18 mouse cellular contexts compared by ENCODE assay signal in genomic region chr3:89328623-89329022, GRCm38 (mm10). TPM values are rescaled to one million over a fixed set of nuclear protein-coding genes. Genes with fewer than 3 reads are reported as not detected.
DNase-seq lines count a peak whose midpoint lies in the region; ATAC-seq and TF ChIP-seq lines count a peak whose summit lies in the region.
"Had no signal": no experiment of that assay in that cellular context is flagged by ENCODE, and none has a peak within 500 bp of the region (broad histone marks: within the 10 kb centered on the region; RNA-seq: fewer than 3 reads in every experiment).

No protein-coding gene starts in this region.

- H3K4me1 ChIP-seq in intestine, embryonic 14.5 days (replicated peaks; ENCODE audit: control insufficient read depth, insufficient read depth, low read length), result peaks cover 10% of the 10 kb centered on the region
- no peaks in the 10 kb centered on the region for H3K4me1 ChIP-seq in intestine, postnatal 0 days (replicated peaks; ENCODE audit: control insufficient read depth, insufficient read depth, low read length)
- peaks cover 65% of the 10 kb centered on the region for H3K4me1 ChIP-seq in limb, embryonic 10.5 days

- H3K27me3 ChIP-seq in intestine, embryonic 14.5 days (replicated peaks; ENCODE audit: control insufficient read depth, insufficient read depth, low read length), result no peaks in the 10 kb centered on the region
- H3K27me3 ChIP-seq in intestine, postnatal 0 days (replicated peaks; ENCODE audit: control insufficient read depth, insufficient read depth, low read length), result no peaks in the 10 kb centered on the region
- peaks cover 6% of the 10 kb centered on the region; the same call in 1 of the 2 replicates for H3K27me3 ChIP-seq in limb, embryonic 10.5 days (ENCODE audit: low read depth, poor library complexity, severe bottlenecking)

- 0 out of 2 replicates have a peak, but pooled peaks have one; percentile 13 for ATAC-seq in intestine, embryonic 14.5 days (replicated peaks; ENCODE audit: low FRiP score, low TSS enrichment, low read depth)
- no peak for ATAC-seq in intestine, postnatal 0 days
- no peak for ATAC-seq in CD4-positive, CD25-positive, alpha-beta regulatory T cell, adult 4 months

- no peak overlapping the region for H3K9ac ChIP-seq in intestine, embryonic 14.5 days (ENCODE audit: low read length)
- H3K9ac ChIP-seq in intestine, postnatal 0 days (ENCODE audit: low read depth, low read length), result no peak overlapping the region
- H3K9ac ChIP-seq: forebrain, embryonic 12.5 days had no signal

- no peak overlapping the region for H3K4me3 ChIP-seq in intestine, embryonic 14.5 days (ENCODE audit: low read depth, low read length)
- H3K4me3 ChIP-seq in intestine, postnatal 0 days (ENCODE audit: low read depth, low read length), result no peak overlapping the region
- H3K4me3 ChIP-seq in limb, embryonic 10.5 days, result no peak overlapping the region
- H3K4me3 ChIP-seq: forebrain, embryonic 12.5 days; myocyte had no signal

- intact Hi-C loops in gastrocnemius, postnatal 14 days (cut with DNase I; ENCODE audit: low total_unique reads), result no loop called here

- peaks cover 9% of the 10 kb centered on the region for H3K36me3 ChIP-seq in intestine, embryonic 14.5 days (ENCODE audit: control insufficient read depth, insufficient read depth, low read length)
- H3K36me3 ChIP-seq in intestine, postnatal 0 days (ENCODE audit: control insufficient read depth, insufficient read depth), result peaks cover 5% of the 10 kb centered on the region
- peaks cover 14% of the 10 kb centered on the region for H3K36me3 ChIP-seq in limb, embryonic 10.5 days

- no peak overlapping the region for H3K4me2 ChIP-seq in intestine, embryonic 14.5 days (ENCODE audit: low read length)
- no peak overlapping the region for H3K4me2 ChIP-seq in intestine, postnatal 0 days (replicated peaks; ENCODE audit: low read depth)
- H3K4me2 ChIP-seq: forebrain, embryonic 12.5 days; liver, embryonic 11.5 days had no signal

- no peak for TF ChIP-seq CTCF in intestine, postnatal 0 days (IDR thresholded peaks at IDR 0.05; ENCODE audit: low read depth)

- DNase-seq in intestine, embryonic 14.5 days (ENCODE audit: low spot score), result no peak
- DNase-seq in ES-CJ7 (ENCODE audit: low read depth, low spot score), result peak; percentile 79
- DNase-seq in R1 (ENCODE audit: low read depth, low spot score), result peak; percentile 61
- DNase-seq in limb, embryonic 10.5 days (ENCODE audit: low spot score), result no peak
- DNase-seq in gastrocnemius, postnatal 14 days, result no peak
- DNase-seq: adrenal gland, adult 2 months; cerebellum, postnatal 36 days; layer of hippocampus, postnatal 36 days; spleen, adult 18-20 months had no signal

- no peak overlapping the region for H3K27ac ChIP-seq in intestine, embryonic 14.5 days (ENCODE audit: low read depth)
- no peak overlapping the region for H3K27ac ChIP-seq in intestine, postnatal 0 days (ENCODE audit: low read depth, low read length)
- peak overlapping the region; percentile 19; the same call in 1 of the 2 replicates for H3K27ac ChIP-seq in limb, embryonic 10.5 days
- H3K27ac ChIP-seq: forebrain, embryonic 12.5 days; macrophage had no signal

- H3K9me3 ChIP-seq in intestine, embryonic 14.5 days (ENCODE audit: control insufficient read depth, low read length), result no peaks in the 10 kb centered on the region
- H3K9me3 ChIP-seq in intestine, postnatal 0 days (ENCODE audit: control insufficient read depth), result no peaks in the 10 kb centered on the region
- H3K9me3 ChIP-seq in limb, embryonic 10.5 days (replicated peaks), result no peaks in the 10 kb centered on the region
- H3K9me3 ChIP-seq: forebrain, embryonic 12.5 days had no signal

- 7% methylated on average over 4 of the region's 4 CpGs for WGBS in intestine, embryonic 14.5 days
- 14% methylated on average over 4 of the region's 4 CpGs for WGBS in intestine, postnatal 0 days
- 13% methylated on average over 4 of the region's 4 CpGs for WGBS in limb, embryonic 10.5 days

RNA-seq across cellular contexts. Expression of gene Efna3, which starts 5.9 kb away (rescaled TPM):
- polyA plus RNA-seq in intestine, embryonic 14.5 days (2014; fragmentation: Nextera tagmentation; extraction: Ambion mirVana), result 13.2 and 15.3 TPM in 2 replicates
- 1.4 and 1.6 TPM in 2 replicates for polyA plus RNA-seq in intestine, postnatal 0 days (2015; fragmentation: Nextera tagmentation; extraction: Ambion mirVana)
- 13.2 and 18.4 TPM in 2 replicates for polyA plus RNA-seq in limb, embryonic 10.5 days (2016; fragmentation: Nextera tagmentation; extraction: Ambion mirVana)
- not detected for total RNA-seq in gastrocnemius, postnatal 14 days (2021)
- not detected for polyA plus RNA-seq in CD4-positive, CD25-positive, alpha-beta regulatory T cell, adult 4 months (2017; shearing (Covaris generic))
- total RNA-seq: gastrocnemius, postnatal 4 days had no signal
- polyA plus RNA-seq: macrophage had no signal

RNA-seq across cellular contexts. Expression of gene Efna4, which starts 9.2 kb away (rescaled TPM):
- 20.6 and 22.2 TPM in 2 replicates for polyA plus RNA-seq in intestine, embryonic 14.5 days (2014; fragmentation: Nextera tagmentation; extraction: Ambion mirVana)
- polyA plus RNA-seq in intestine, postnatal 0 days (2015; fragmentation: Nextera tagmentation; extraction: Ambion mirVana), result 5.1 and 5.3 TPM in 2 replicates
- polyA plus RNA-seq in limb, embryonic 10.5 days (2016; fragmentation: Nextera tagmentation; extraction: Ambion mirVana), result 47.4 and 53.4 TPM in 2 replicates
- under 1 TPM; 0.42 to 0.80 TPM for total RNA-seq in gastrocnemius, postnatal 14 days (2021)
- polyA plus RNA-seq in CD4-positive, CD25-positive, alpha-beta regulatory T cell, adult 4 months (2017; shearing (Covaris generic)), result not detected
- polyA plus RNA-seq: macrophage had no signal

RNA-seq across cellular contexts. Expression of gene Adam15, which starts 21.2 kb away (rescaled TPM):
- polyA plus RNA-seq in intestine, embryonic 14.5 days (2014; fragmentation: Nextera tagmentation; extraction: Ambion mirVana), result 30.4 and 31.0 TPM in 2 replicates
- 33.9 and 37.0 TPM in 2 replicates for polyA plus RNA-seq in intestine, postnatal 0 days (2015; fragmentation: Nextera tagmentation; extraction: Ambion mirVana)
- polyA plus RNA-seq in limb, embryonic 10.5 days (2016; fragmentation: Nextera tagmentation; extraction: Ambion mirVana), result 29.4 TPM in 2 replicates
- 10 to 100 TPM; 35.0 to 40.1 TPM for total RNA-seq in gastrocnemius, postnatal 14 days (2021)
- 10 to 100 TPM in 1 of 2 experiments, 1 to 10 TPM in 1; 8.5 to 13.3 TPM for polyA plus RNA-seq in CD4-positive, CD25-positive, alpha-beta regulatory T cell, adult 4 months (2017; shearing (Covaris generic))

RNA-seq across cellular contexts. Expression of gene Dcst2, which starts 33.2 kb away (rescaled TPM):
- 0.35 and 0.40 TPM in 2 replicates for polyA plus RNA-seq in intestine, embryonic 14.5 days (2014; fragmentation: Nextera tagmentation; extraction: Ambion mirVana)
- polyA plus RNA-seq in intestine, postnatal 0 days (2015; fragmentation: Nextera tagmentation; extraction: Ambion mirVana), result 10.0 and 11.5 TPM in 2 replicates
- 0.24 TPM in 1 of 2 replicates, not detected in the other for polyA plus RNA-seq in limb, embryonic 10.5 days (2016; fragmentation: Nextera tagmentation; extraction: Ambion mirVana)
- not detected for total RNA-seq in gastrocnemius, postnatal 14 days (2021)
- under 1 TPM in 1 of 2 experiments, not detected in 1; 0.42 TPM for polyA plus RNA-seq in CD4-positive, CD25-positive, alpha-beta regulatory T cell, adult 4 months (2017; shearing (Covaris generic))
- total RNA-seq: heart, postnatal 25 days; MEL had no signal
- polyA plus RNA-seq: macrophage had no signal

RNA-seq across cellular contexts. Expression of gene Dcst1, which starts 36.4 kb away (rescaled TPM):
- polyA plus RNA-seq in intestine, embryonic 14.5 days (2014; fragmentation: Nextera tagmentation; extraction: Ambion mirVana), result 0.15 and 0.34 TPM in 2 replicates
- 23.5 and 26.7 TPM in 2 replicates for polyA plus RNA-seq in intestine, postnatal 0 days (2015; fragmentation: Nextera tagmentation; extraction: Ambion mirVana)
- polyA plus RNA-seq in limb, embryonic 10.5 days (2016; fragmentation: Nextera tagmentation; extraction: Ambion mirVana), result 0.25 and 0.30 TPM in 2 replicates
- not detected for total RNA-seq in gastrocnemius, postnatal 14 days (2021)
- 1 to 10 TPM in 1 of 2 experiments, under 1 TPM in 1; 0.59 to 1.1 TPM for polyA plus RNA-seq in CD4-positive, CD25-positive, alpha-beta regulatory T cell, adult 4 months (2017; shearing (Covaris generic))
- total RNA-seq: heart, postnatal 25 days; layer of hippocampus, postnatal 36 days had no signal
- polyA plus RNA-seq: liver, embryonic 11.5 days; macrophage had no signal

Comparison
In these comparisons a context has a peak if more than half of its experiments do, and no peak if none do; other contexts are left out.
1. DNase-seq: peak in ES-CJ7 (single experiment) and R1 (single experiment); none in intestine, embryonic 14.5 days (single experiment), limb, embryonic 10.5 days (single experiment) and gastrocnemius, postnatal 14 days (single experiment).